ENCODE assay signal across 18 mouse cellular contexts in the genomic region with DNA sequence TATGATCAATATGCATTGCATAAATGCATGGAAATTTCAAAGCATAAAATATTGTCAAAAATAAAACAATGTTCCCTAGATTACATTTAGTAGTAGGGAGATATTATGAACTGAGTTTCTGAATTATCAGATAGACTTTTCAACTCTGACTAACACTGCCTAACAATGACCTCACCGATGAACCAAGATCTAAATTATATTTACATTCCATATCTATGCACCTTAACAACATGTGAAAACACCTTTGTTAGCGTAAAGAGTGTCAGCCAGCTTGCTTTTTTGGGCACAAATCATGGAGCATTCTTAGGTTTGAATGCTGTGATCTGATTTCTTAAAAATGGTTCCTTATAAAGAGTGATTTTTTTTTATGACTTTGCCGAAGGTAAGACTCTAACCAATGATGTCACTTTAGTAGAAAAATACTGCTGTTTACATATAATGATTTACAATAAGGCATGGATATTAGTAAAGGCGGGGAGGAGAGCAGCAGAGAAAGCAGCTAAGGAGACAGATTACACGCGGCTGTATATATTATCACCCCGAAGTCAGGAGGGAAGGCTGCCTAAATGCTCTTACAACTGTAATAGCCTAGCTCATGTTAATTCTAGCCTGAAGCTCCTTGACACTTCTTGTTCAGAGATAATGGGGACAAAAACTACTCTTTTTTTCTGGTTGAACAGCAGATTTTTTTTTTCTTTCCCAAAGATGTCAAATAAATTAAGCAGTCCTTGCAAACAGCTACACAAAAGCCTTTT.
"Had no signal": no experiment of that assay in that cellular context is flagged by ENCODE, and none has a peak within 500 bp of the region (broad histone marks: within the 10 kb centered on the region; RNA-seq: fewer than 3 reads in every experiment).

No protein-coding gene starts in this region.

- ATAC-seq: midbrain, embryonic 15.5 days had no signal

- H3K4me1 ChIP-seq: kidney, embryonic 15.5 days; liver, embryonic 13.5 days; midbrain, embryonic 15.5 days; neural tube, embryonic 12.5 days; stomach, embryonic 15.5 days had no signal

- H3K27me3 ChIP-seq: kidney, embryonic 15.5 days; liver, embryonic 13.5 days; midbrain, embryonic 15.5 days; neural tube, embryonic 12.5 days; stomach, embryonic 15.5 days had no signal

- H3K27ac ChIP-seq: kidney, embryonic 15.5 days; left cerebral cortex, adult 2 months; liver, embryonic 13.5 days; macrophage; midbrain, embryonic 15.5 days; neural tube, embryonic 12.5 days; stomach, embryonic 15.5 days had no signal

- H3K4me2 ChIP-seq: kidney, embryonic 15.5 days; liver, embryonic 13.5 days; midbrain, embryonic 15.5 days; neural tube, embryonic 12.5 days; stomach, embryonic 15.5 days had no signal

- H3K4me3 ChIP-seq: kidney, embryonic 15.5 days; left cerebral cortex, adult 2 months; liver, embryonic 13.5 days; midbrain, embryonic 15.5 days; myocyte; neural tube, embryonic 12.5 days; stomach, embryonic 15.5 days had no signal

- H3K36me3 ChIP-seq: kidney, embryonic 15.5 days; liver, embryonic 13.5 days; midbrain, embryonic 15.5 days; neural tube, embryonic 12.5 days; stomach, embryonic 15.5 days had no signal

- H3K9ac ChIP-seq: kidney, embryonic 15.5 days; liver, embryonic 13.5 days; midbrain, embryonic 15.5 days; neural tube, embryonic 12.5 days; stomach, embryonic 15.5 days had no signal

- DNase-seq: kidney, adult 8-10 months; kidney, postnatal 10 days; kidney, postnatal 36 days; layer of hippocampus, postnatal 36 days; liver, embryonic 13.5 days; lung, adult 2 months; right cerebral cortex, adult 18-20 months; right cerebral cortex, postnatal 14 days; right cerebral cortex, postnatal 4 days; spleen, adult 18-20 months; thymus, postnatal 25 days had no signal

- H3K9me3 ChIP-seq: kidney, embryonic 15.5 days; liver, embryonic 13.5 days; midbrain, embryonic 15.5 days; neural tube, embryonic 12.5 days; stomach, embryonic 15.5 days had no signal
